Mouse (Mus musculus) CH12.LX (cell line): ENCODE data around the gene I830077J02Rik. TPM values are rescaled to one million over a fixed set of nuclear protein-coding genes. Genes with fewer than 3 reads are reported as not detected.
A peak's percentile ranks its signal among the peaks of the same experiment; 100 is the strongest.

Experiments
- DNase-seq: peaks from one replicate; pipeline ENCODE4 v3.0.0-alpha.2; 2013; ENCODE audit errors: extremely low read depth
- H3K27ac ChIP-seq: 2 replicates; pipeline ENCODE4 v1.5.1; 2012; ENCODE audit warnings: low read depth, mild to moderate bottlenecking, control low read depth, moderate library complexity; ENCODE audit not compliant: insufficient read depth
- H3K27me3 ChIP-seq: replicated peaks from 2 replicates; pipeline ENCODE3; 2012; ENCODE audit warnings: inconsistent platforms
- H3K36me3 ChIP-seq, 2 experiments: replicated peaks in 1 of 2; 2 replicates each; pipeline versions ENCODE3 to v1.6.1; 2012; ENCODE audit warnings: inconsistent platforms in 1 of 2, low read length in 1 of 2, mild to moderate bottlenecking in 1 of 2, mixed read lengths in 1 of 2, moderate library complexity in 1 of 2; ENCODE audit not compliant: control insufficient read depth in 1 of 2, insufficient read depth in 1 of 2
- H3K4me1 ChIP-seq, 2 experiments: 2 replicates each; pipeline ENCODE4 v1.6.1; 2012; ENCODE audit warnings: inconsistent platforms in 1 of 2, moderate library complexity in 1 of 2; ENCODE audit not compliant: insufficient read depth in 2 of 2, control insufficient read depth in 1 of 2
- H3K4me2 ChIP-seq: 2 replicates; pipeline ENCODE4 v1.6.1; 2012; ENCODE audit warnings: low read depth, mild to moderate bottlenecking, control low read depth; ENCODE audit not compliant: poor library complexity, insufficient read depth, severe bottlenecking
- H3K4me3 ChIP-seq, 3 experiments: fragments of 150-350 bp in 1 of 3; sonication (generic) in 1 of 3; replicated peaks in 1 of 3; 2 replicates each; pipeline versions ENCODE3 to v1.5.1; 2011 to 2012; ENCODE audit warnings: low read depth in 2 of 3, low read length in 2 of 3, mild to moderate bottlenecking in 2 of 3, moderate library complexity in 2 of 3, control low read depth in 1 of 3, improper control_type of control experiment in 1 of 3, inconsistent platforms in 1 of 3, mixed read lengths in 1 of 3; ENCODE audit not compliant: poor library complexity in 1 of 3
- H3K79me2 ChIP-seq: replicated peaks from 2 replicates; pipeline ENCODE4 v1.6.1; 2012; ENCODE audit warnings: mild to moderate bottlenecking, moderate library complexity; ENCODE audit not compliant: control insufficient read depth, poor library complexity, insufficient read depth, severe bottlenecking; ENCODE audit errors: extremely low read depth
- H3K9ac ChIP-seq: 2 replicates; pipeline ENCODE4 v1.6.1; 2012; ENCODE audit warnings: low read depth, mild to moderate bottlenecking, control low read depth, moderate library complexity; ENCODE audit not compliant: insufficient read depth
- H3K9me3 ChIP-seq: replicated peaks from 2 replicates; pipeline ENCODE3; 2012; ENCODE audit warnings: low read length, inconsistent platforms, mixed read lengths
- BHLHE40 ChIP-seq: IDR thresholded peaks from 2 replicates; pipeline ENCODE4 v1.6.1; 2011; ENCODE audit warnings: mild to moderate bottlenecking, low read depth, low read length, improper control_type of control experiment
- CHD2 ChIP-seq: IDR thresholded peaks from 2 replicates; pipeline ENCODE4 v1.6.1; 2011; ENCODE audit warnings: low read length, improper control_type of control experiment
- CTCF ChIP-seq, 2 experiments: IDR thresholded peaks in 1 of 2; conservative IDR thresholded peaks in 1 of 2; 2 replicates each; pipeline ENCODE4 v1.5.1; 2011 to 2012; ENCODE audit warnings: low read depth in 2 of 2, low read length in 2 of 2, improper control_type of control experiment in 1 of 2, inconsistent platforms in 1 of 2, mild to moderate bottlenecking in 1 of 2, moderate library complexity in 1 of 2
- EP300 ChIP-seq: IDR thresholded peaks from 2 replicates; pipeline ENCODE4 v1.6.1; 2011; ENCODE audit warnings: low read length, improper control_type of control experiment
- ETS1 ChIP-seq: conservative IDR thresholded peaks from 2 replicates; pipeline ENCODE4 v1.6.1; 2012; ENCODE audit warnings: low read depth, mild to moderate bottlenecking, inconsistent platforms, low read length, improper control_type of control experiment, moderate library complexity
- IRF4 ChIP-seq: IDR thresholded peaks from 2 replicates; pipeline ENCODE4 v1.6.1; 2014; ENCODE audit warnings: low read depth, mild to moderate bottlenecking, inconsistent platforms, low read length, improper control_type of control experiment
- KAT2A ChIP-seq: IDR thresholded peaks from 2 replicates; pipeline ENCODE4 v1.6.1; 2012; ENCODE audit warnings: low read length, improper control_type of control experiment, inconsistent platforms; ENCODE audit not compliant: insufficient replicate concordance
- MAFK ChIP-seq: IDR thresholded peaks from 2 replicates; pipeline ENCODE4 v1.6.1; 2011; ENCODE audit warnings: low read length, improper control_type of control experiment; ENCODE audit not compliant: insufficient replicate concordance
- MAZ ChIP-seq: IDR thresholded peaks from 2 replicates; pipeline ENCODE4 v1.6.1; 2012; ENCODE audit warnings: low read depth, mild to moderate bottlenecking, inconsistent platforms, low read length, improper control_type of control experiment, moderate library complexity
- MEF2A ChIP-seq: IDR thresholded peaks from 2 replicates; pipeline ENCODE4 v1.6.1; 2014; ENCODE audit warnings: low read depth, mild to moderate bottlenecking, inconsistent platforms, low read length, improper control_type of control experiment, borderline replicate concordance
- MXI1 ChIP-seq: IDR thresholded peaks from 2 replicates; pipeline ENCODE4 v1.6.1; 2011; ENCODE audit warnings: mild to moderate bottlenecking, low read depth, low read length, improper control_type of control experiment
- NRF1 ChIP-seq: IDR thresholded peaks from 2 replicates; pipeline ENCODE4 v1.6.1; 2014; ENCODE audit warnings: low read depth, mild to moderate bottlenecking, inconsistent platforms, low read length, improper control_type of control experiment, moderate library complexity
- POLR2A ChIP-seq: IDR thresholded peaks from 2 replicates; pipeline ENCODE4 v1.6.1; 2011; ENCODE audit warnings: low read depth, mild to moderate bottlenecking, improper control_type of control experiment, low read length
- POLR2AphosphoS2 ChIP-seq: IDR thresholded peaks from 2 replicates; pipeline ENCODE4 v1.6.1; 2011; ENCODE audit warnings: low read depth, low read length, improper control_type of control experiment
- RAD21 ChIP-seq: IDR thresholded peaks from 2 replicates; pipeline ENCODE4 v1.6.1; 2011; ENCODE audit warnings: low read depth, mild to moderate bottlenecking, low read length, improper control_type of control experiment, moderate library complexity
- RCOR1 ChIP-seq: conservative IDR thresholded peaks from 2 replicates; pipeline ENCODE4 v1.6.1; 2012; ENCODE audit warnings: low read depth, mild to moderate bottlenecking, inconsistent platforms, low read length, improper control_type of control experiment
- SIN3A ChIP-seq: IDR thresholded peaks from 2 replicates; pipeline ENCODE4 v1.6.1; 2012; ENCODE audit warnings: low read length, improper control_type of control experiment, inconsistent platforms
- SMC3 ChIP-seq: IDR thresholded peaks from 2 replicates; pipeline ENCODE4 v1.6.1; 2011; ENCODE audit warnings: low read depth, low read length, improper control_type of control experiment
- TCF12 ChIP-seq: IDR thresholded peaks from 2 replicates; pipeline ENCODE4 v1.6.1; 2014; ENCODE audit warnings: low read depth, mild to moderate bottlenecking, inconsistent platforms, low read length, improper control_type of control experiment
- UBTF ChIP-seq: IDR thresholded peaks from 2 replicates; pipeline ENCODE4 v1.6.1; 2012; ENCODE audit warnings: low read depth, mild to moderate bottlenecking, inconsistent platforms, low read length, improper control_type of control experiment, moderate library complexity
- USF1 ChIP-seq: IDR thresholded peaks from 2 replicates; pipeline ENCODE4 v1.6.1; 2014; ENCODE audit warnings: low read depth, mild to moderate bottlenecking, inconsistent platforms, low read length, improper control_type of control experiment
- ZKSCAN1 ChIP-seq: IDR thresholded peaks from 2 replicates; pipeline ENCODE4 v1.6.1; 2012; ENCODE audit warnings: low read depth, inconsistent platforms, low read length, improper control_type of control experiment, borderline replicate concordance
- ZMIZ1 ChIP-seq: IDR thresholded peaks from 2 replicates; pipeline ENCODE4 v1.6.1; 2012; ENCODE audit warnings: low read depth, mild to moderate bottlenecking, inconsistent platforms, low read length, improper control_type of control experiment
- dilution Hi-C: fragments of 300-500 bp; cut with MboI; formaldehyde crosslinking; loops from 2 replicates; pipeline ENCODE4 v1.14.3; 2020; ENCODE audit warnings: low sequenced_read_pairs; ENCODE audit not compliant: extremely low pct_unique_long_range_greater_than_20kb, extremely low pct_ligation_motif_present
- in situ Hi-C: fragments of 300-500 bp; cut with MboI; formaldehyde crosslinking; loops from 3 replicates; pipeline ENCODE4 v1.14.3; 2019; ENCODE audit warnings: low sequenced_read_pairs, low pct_ligation_motif_present, low pct_unique_long_range_greater_than_20kb, mixed read lengths
- polyA plus RNA-seq: library from polyadenylated mRNA; unstranded; fragments of >175 nt; gene quantifications from 2 replicates; pipeline ENCODE4 v1.2.1, GENCODE M21; 2012; ENCODE audit warnings: low read depth; ENCODE audit not compliant: insufficient read length
- total RNA-seq, 2 experiments: library from RNA; depleted of rRNA; stranded (reverse); fragments of 300-350 nt in 1 of 2; fragments of >200 nt in 1 of 2; gene quantifications; 2 replicates each; pipeline ENCODE4 v1.2.3; 2012 to 2014

I830077J02Rik gene
- total and polyA plus RNA-seq, 3 experiments = 1.3 to 10.2 (median 2.9) TPM

DNA sequence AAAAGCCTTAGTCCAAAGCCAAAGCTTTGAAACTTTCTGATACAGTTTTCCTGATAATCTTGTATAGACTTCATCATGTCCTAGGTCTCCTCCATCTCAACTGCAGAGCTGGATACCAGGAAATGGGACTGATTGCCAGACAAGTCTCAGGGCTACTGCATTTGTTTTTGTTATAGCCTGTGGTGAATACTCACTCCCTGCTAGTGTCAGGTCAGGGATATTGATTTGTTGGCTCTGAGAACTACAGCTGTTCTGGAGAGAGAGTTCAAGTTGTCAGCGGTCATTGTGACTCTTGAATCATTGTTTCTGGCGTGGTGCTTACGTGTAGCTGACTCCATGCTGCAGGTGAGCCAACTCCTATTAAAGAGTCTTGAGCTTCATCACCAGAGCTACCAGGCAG is 40.9 kb upstream of the I830077J02Rik start, which contains the start of gene Ovgp1:
Ovgp1 (plus strand) TSS at position 301 of the 400 bp plus-strand sequence.
- peaks cover 15 to 53% of the 10 kb centered on the region in 2 experiments for H3K36me3 ChIP-seq
- H3K4me3 ChIP-seq = no peak within 1 kb of the TSS
- H3K4me1 ChIP-seq = peaks cover 0 to 9% of the 10 kb centered on the region in 2 experiments; a peak in 1 of 4 replicates
- no peak within 1 kb of the TSS for H3K4me2 ChIP-seq
- no peak for DNase-seq
- no peak within 1 kb of the TSS for H3K27ac ChIP-seq
- H3K27me3 ChIP-seq = no peaks in the 10 kb centered on the region
- dilution Hi-C loops = no loop called here
- no peak within 1 kb of the TSS for H3K9ac ChIP-seq
- in situ Hi-C loops = no loop called here
- no peak for TF ChIP-seq MEF2A
- TF ChIP-seq POLR2A = no peak
- no peak for TF ChIP-seq ZKSCAN1
- TF ChIP-seq EP300 = no peak
- TF ChIP-seq USF1 = no peak
- no peak for TF ChIP-seq BHLHE40
- TF ChIP-seq, all 38 proteins: peak for 0
- Histone ChIP-seq H3K9me3 (no peaks in the 10 kb centered on the region), H3K79me2 (no peaks in the 10 kb centered on the region)

DNA sequence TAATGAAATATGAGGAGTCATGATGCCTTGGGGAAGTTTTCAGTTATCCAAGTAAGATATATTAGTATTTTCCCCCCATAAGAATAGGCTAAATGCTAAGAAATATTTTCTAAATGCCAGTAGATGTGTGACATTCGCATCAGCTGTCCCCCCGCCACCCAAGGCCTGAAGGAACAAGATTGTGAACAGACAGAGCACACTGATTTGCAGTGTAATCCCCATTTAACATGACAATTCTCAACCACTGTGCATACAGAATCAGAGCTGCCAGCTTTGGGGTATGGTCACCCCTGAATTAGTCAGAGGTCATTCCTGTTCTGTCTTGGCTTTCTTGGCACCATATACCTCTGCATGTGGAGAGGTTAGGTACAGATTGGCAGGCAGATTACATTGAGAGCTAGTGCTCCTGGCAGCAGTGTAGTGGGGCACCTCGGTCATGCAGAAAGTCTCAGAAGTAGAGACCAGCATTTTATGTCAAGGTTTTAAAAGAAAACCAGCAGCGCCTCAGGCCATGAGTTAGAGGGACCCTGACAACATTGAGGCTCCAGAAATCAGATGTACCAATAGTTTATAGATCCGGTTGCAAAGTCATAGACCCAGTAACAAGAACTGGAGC is 39.5 kb upstream of the I830077J02Rik start:
- Histone ChIP-seq H3K4me2 (no peak overlapping the region), H3K9me3 (no peaks in the 10 kb centered on the region), H3K4me3 (no peak overlapping the region), H3K27ac (no peak overlapping the region), H3K36me3 (peaks cover 24 to 56% of the 10 kb centered on the region in 2 experiments), H3K79me2 (no peaks in the 10 kb centered on the region), H3K27me3 (no peaks in the 10 kb centered on the region), H3K4me1 (peaks cover 0 to 9% of the 10 kb centered on the region in 2 experiments; a peak in 1 of 4 replicates), H3K9ac (no peak overlapping the region)
- DNase-seq = no peak
- TF ChIP-seq CHD2 (no peak), POLR2AphosphoS2 (peak; percentile 90; the same call in 1 of the 2 replicates), RCOR1 (no peak), ZMIZ1 (no peak)
- dilution Hi-C loops (no loop called here), in situ Hi-C loops (no loop called here)

DNA sequence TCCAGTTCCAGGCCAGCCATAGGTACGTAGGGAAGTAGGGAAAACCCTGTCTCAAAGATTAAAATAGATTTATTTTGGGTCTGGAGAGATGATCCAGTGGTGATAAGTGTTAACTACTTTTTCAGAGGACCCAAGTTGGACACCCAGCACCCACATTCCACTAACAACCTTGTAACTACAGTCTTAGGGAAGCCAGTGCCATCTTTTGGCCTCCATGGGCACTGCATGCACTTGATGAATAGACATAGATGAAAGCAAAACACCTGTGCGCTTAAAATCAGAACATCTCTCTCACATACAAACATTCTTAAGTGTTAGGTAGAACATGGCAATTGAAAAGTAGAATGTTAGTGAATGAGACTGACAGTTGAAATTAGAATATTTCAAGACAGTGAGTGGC is 28.2 kb upstream of the I830077J02Rik start:
- in situ Hi-C loops = no loop called here
- Histone ChIP-seq H3K27ac (no peak overlapping the region), H3K4me3 (peak overlapping the region in 1 of 3 experiments; percentile 98), H3K4me1 (peaks cover 2 to 45% of the 10 kb centered on the region in 2 experiments; a peak in 3 of 4 replicates), H3K36me3 (peaks cover 43 to 72% of the 10 kb centered on the region in 2 experiments), H3K9ac (no peak overlapping the region), H3K79me2 (peaks cover 53% of the 10 kb centered on the region), H3K9me3 (no peaks in the 10 kb centered on the region), H3K27me3 (no peaks in the 10 kb centered on the region), H3K4me2 (peak overlapping the region; percentile 58; the same call in 1 of the 2 replicates)
- dilution Hi-C loops = no loop called here
- no peak for TF ChIP-seq ZMIZ1
- TF ChIP-seq TCF12 = no peak
- no peak for TF ChIP-seq SIN3A
- TF ChIP-seq RCOR1 = no peak
- no peak for TF ChIP-seq MAFK
- no peak for TF ChIP-seq EP300
- TF ChIP-seq KAT2A = no peak
- no peak for TF ChIP-seq MEF2A
- TF ChIP-seq ETS1 = no peak
- TF ChIP-seq BHLHE40 = no peak
- no peak for TF ChIP-seq MXI1
- peak; percentile 36 for TF ChIP-seq RAD21
- TF ChIP-seq CTCF (conservative IDR thresholded peaks at IDR 0.05 in 1 of 2, IDR thresholded peaks at IDR 0.05 in 1 of 2; ENCODE audit: low read depth in 2 of 2, low read length in 2 of 2) = peak; percentile 22 to 54; a peak in 3 of 4 replicates
- no peak for TF ChIP-seq MAZ
- no peak for TF ChIP-seq CHD2
- no peak for TF ChIP-seq IRF4
- no peak for TF ChIP-seq NRF1
- TF ChIP-seq UBTF = no peak
- TF ChIP-seq POLR2A = no peak
- peak; percentile 21; the same call in 1 of the 2 replicates for TF ChIP-seq SMC3
- DNase-seq = peak; percentile 47
